Mouse (Mus musculus): ENCODE results near the gene Uba3.

The Uba3 gene

DNA sequence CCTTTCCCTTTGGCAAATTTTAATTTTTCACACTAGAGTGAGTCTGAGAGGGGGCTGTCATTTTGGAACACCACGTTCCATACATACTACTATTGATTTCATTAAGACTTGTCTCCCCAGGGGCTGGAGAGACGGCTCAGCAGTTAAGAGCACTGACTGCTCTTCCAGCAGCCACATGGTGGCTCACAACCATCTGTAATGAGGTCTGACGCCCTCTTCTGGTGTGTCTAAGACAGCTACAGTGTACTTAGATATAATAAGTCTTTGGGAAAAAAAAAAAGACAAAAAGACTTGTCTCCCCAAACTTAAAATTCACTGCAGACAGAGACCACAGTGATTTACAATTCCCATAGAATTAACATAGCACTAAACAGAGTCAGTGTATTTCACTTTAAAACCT, 5.0 kb downstream of the Uba3 start:
- Histone ChIP-seq H3K36me3 (ENCODE audit: control insufficient read depth, insufficient read depth, low read length, poor library complexity, severe bottlenecking) (peaks cover 9% of the 10 kb centered on the region; the same call in 1 of the 2 replicates), H3K27me3 (ENCODE audit: control insufficient read depth, insufficient read depth, low read length, poor library complexity, severe bottlenecking) (no peaks in the 10 kb centered on the region)

DNA sequence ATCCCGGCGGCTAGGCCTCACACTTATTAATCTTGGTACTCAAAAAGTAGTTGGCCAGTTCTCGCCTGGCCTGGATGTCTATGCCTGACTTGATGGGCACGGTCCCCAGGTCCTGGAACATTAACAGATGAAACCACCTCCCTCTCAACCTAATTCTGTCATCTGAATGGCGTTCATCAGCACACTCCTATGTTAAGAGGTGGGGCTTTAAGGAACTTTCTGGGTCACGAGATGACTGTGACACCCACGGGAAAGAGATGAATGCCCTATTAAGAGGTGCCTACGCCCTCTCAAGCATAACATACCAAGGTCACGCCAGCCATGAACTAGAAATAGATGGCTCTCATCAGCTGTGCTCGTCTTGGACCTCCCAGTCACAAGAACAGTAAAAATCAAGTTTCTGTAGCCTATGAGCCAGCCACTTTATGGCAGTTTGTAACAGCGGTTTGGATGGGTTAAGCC, 26.0 kb downstream of the Uba3 start:
- DNase-seq (ENCODE audit: low read depth, low spot score), result peak; percentile 89
- 0 out of 2 replicates have a peak, but pooled peaks cover 2% of the 10 kb centered on the region for H3K36me3 ChIP-seq (ENCODE audit: control insufficient read depth, insufficient read depth, low read length, poor library complexity, severe bottlenecking)
- no peaks in the 10 kb centered on the region for H3K27me3 ChIP-seq (ENCODE audit: control insufficient read depth, insufficient read depth, low read length, poor library complexity, severe bottlenecking)

More for the DNA sequence above, 5.0 kb downstream of the Uba3 start:
- DNase-seq (ENCODE audit: low read depth, low spot score), result no peak

DNA sequence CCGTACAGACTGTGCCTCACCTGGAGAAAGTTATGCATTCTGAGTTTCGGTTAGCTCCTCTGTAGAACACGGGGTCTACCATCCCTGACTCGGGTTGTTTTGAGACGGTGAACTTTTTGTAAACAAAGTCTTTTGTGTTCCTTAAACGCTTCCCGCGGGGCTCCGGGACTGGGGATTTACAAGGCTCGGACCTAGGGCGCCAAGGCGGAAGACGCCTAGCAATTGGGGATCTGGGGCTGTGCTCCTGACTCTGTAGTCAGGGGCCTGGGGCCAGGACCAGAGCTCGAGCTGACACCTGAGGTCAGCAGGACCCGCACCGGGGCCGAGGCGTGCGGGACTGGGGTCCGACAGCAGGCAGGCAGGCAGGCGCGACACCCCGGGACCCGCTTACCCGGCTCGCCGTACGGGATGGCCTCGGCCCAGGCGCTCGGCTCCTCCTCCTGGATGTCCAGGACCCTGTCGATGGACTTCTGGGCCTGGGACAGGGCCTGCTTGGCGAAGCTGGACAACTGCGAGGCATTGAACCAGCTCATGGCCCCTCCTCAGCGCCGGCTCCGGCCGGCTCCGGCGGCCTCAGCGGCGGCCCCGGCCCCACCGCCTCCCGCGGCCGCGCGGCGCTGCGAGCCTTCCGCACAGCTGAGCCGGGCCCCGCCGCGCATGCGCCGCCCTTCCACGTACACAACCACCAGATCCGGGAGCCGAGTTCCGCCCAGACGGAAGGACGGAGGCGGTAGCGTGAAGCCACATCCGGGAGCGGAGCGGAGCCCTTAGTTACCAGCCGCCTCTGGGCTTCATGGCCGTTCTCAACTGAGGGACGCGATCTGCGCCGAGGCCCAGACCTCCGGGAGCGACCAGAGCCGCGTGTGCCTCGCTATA, 26.7 kb downstream of the Uba3 start, which contains the start of gene Tmf1:
Tmf1 (minus strand) TSS at position 632 of the 876 bp plus-strand sequence.
- H3K36me3 ChIP-seq (ENCODE audit: control insufficient read depth, insufficient read depth, low read length, poor library complexity, severe bottlenecking), result 0 out of 2 replicates have a peak, but pooled peaks cover 2% of the 10 kb centered on the region
- H3K27me3 ChIP-seq (ENCODE audit: control insufficient read depth, insufficient read depth, low read length, poor library complexity, severe bottlenecking), result no peaks in the 10 kb centered on the region
- DNase-seq (ENCODE audit: low read depth, low spot score), result peak; percentile 98

DNA sequence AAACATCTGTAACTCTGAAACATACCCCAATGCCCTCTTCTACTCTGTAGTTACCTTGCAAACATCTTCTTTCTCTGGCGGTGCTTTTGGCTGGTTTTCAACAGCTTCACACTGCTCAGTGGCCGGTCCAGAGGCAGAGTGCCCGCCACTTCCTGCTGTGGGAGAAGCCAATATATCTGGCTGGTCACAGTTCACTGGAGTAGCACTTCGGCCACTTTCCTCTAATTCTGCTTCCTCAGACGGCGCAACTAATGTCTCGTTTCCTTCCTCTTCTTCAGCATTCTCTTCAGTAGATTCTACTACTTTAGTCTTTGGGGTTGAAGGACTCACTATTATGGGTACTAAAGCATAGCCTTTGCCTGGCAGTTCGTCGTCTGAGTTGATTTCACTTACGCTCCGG, 29.7 kb downstream of the Uba3 start:
- peak; percentile 62 for DNase-seq (ENCODE audit: low read depth, low spot score)
- Histone ChIP-seq H3K36me3 (ENCODE audit: control insufficient read depth, insufficient read depth, low read length, poor library complexity, severe bottlenecking) (peaks cover 7% of the 10 kb centered on the region; the same call in 1 of the 2 replicates), H3K27me3 (ENCODE audit: control insufficient read depth, insufficient read depth, low read length, poor library complexity, severe bottlenecking) (no peaks in the 10 kb centered on the region)

DNA sequence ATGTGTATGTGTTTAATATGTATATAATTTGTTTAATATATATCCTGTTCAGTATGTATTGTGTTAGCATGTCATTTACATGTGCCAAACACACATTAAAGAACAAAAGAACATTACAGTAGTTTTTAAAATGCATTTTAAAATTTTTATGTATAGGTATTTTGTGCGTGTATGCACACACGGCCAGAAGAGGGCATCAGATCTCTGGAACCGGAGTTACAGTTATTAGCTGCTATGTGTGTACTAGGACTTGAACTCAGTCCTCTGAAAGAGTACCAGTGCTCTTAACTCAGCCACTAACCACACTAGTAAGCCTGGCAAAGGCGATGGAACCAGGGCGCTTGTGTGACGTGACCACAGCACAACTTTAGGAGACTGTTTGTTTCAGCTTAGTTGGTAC, 55.3 kb downstream of the Uba3 start:
- peak; percentile 47 for DNase-seq (ENCODE audit: low read depth, low spot score)
- Histone ChIP-seq H3K36me3 (ENCODE audit: control insufficient read depth, insufficient read depth, low read length, poor library complexity, severe bottlenecking) (no peaks in the 10 kb centered on the region), H3K27me3 (ENCODE audit: control insufficient read depth, insufficient read depth, low read length, poor library complexity, severe bottlenecking) (no peaks in the 10 kb centered on the region)

DNA sequence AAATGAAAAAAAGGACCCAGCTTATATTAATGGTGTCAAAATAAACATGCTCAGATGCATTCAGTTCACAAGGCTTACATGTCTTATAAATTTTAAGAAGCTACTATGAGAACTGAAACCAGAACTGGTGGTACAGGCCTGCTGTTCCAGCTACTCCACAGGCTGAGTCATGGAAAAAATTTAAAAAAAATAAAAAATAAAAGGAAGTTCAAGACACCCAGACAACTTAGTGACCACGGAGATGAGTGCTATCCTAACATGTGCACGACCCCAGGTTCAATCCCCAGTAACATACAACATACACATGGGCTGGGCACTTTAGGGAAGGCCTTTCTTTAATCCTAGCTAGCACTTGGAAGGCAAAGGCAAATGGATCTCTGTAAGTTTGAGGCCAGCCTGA, 55.7 kb downstream of the Uba3 start:
- H3K36me3 ChIP-seq (ENCODE audit: control insufficient read depth, insufficient read depth, low read length, poor library complexity, severe bottlenecking), result no peaks in the 10 kb centered on the region
- H3K27me3 ChIP-seq (ENCODE audit: control insufficient read depth, insufficient read depth, low read length, poor library complexity, severe bottlenecking), result no peaks in the 10 kb centered on the region
- peak; percentile 18 for DNase-seq (ENCODE audit: low read depth, low spot score)

DNA sequence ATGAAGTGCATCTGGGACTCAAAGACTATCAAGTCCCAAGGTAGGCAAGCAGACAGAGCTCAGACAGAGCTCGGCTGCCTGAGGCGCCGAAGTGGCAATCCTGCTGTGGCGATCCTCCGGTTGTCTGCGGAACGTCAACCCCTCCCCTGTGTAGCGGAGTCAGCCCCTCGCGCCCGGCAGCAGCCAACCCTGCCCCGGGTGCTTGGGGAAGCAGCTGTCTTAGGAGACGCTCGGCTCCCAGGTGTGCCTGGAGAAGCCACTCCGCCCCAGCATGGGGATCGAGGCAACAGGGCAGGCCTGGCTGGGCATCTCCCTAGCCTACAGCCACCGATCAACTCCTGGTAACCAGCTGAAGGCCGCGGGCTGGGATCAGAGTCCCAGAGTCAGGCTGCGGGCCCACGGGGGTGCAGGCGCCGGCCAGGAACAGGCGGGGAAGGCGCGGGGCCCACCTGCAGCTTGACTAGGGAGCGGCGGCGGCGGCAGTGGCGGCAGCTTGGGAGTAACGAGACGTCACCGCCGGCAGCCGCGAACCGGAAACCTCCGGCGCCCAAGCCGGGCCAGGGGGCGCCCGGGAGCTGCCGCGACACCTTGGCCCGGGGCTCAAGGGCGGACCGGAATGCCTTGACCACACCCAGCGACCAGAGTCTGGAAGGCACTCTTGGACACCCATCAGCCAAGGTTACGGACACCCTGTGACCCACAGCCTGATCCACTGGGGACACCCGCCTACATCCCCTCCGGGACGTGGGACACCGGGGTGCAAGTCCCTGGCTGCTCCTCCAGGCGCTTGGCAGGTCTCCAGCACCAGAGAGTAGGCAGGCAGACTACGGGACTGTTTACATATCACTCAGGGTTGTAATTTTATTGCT, 56.8 kb downstream of the Uba3 start, which contains the start of gene Eogt:
Eogt (minus strand) TSS at position 800 of the 869 bp plus-strand sequence.
- H3K27me3 ChIP-seq (ENCODE audit: control insufficient read depth, insufficient read depth, low read length, poor library complexity, severe bottlenecking), result no peaks in the 10 kb centered on the region
- peak; percentile 71 for DNase-seq (ENCODE audit: low read depth, low spot score)
- no peaks in the 10 kb centered on the region; the same call in 1 of the 2 replicates for H3K36me3 ChIP-seq (ENCODE audit: control insufficient read depth, insufficient read depth, low read length, poor library complexity, severe bottlenecking)

DNA sequence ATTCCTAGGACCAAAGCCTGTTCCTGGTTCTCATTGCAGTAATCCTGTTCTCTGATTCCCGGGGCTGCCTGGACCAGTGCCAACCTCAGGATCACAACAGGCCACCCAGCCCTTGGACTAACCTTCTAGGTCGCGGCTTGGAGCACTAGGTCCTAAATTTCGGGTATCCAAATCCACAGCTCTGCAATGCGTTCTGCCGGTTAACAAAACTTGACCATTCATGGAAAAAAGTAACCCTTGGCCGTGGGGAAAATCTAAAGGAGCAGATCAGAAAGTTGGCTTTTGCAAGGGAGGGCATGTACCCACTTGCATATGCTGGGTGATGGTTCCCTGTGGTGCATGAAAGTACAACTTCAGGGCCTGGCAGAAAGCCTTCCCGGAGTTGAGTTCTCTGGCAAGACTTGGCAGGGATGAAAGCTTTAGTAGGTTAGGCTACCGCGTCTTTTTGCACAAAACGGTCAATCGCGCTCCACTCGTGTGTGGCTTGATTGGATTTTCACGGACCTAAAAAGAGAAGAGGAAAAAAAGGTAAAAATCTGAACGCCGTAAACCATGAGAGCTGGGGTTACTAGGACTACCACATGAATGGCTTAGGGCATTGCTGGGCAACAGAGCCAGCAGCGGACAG, 57.6 kb downstream of the Uba3 start:
- no peaks in the 10 kb centered on the region for H3K27me3 ChIP-seq (ENCODE audit: control insufficient read depth, insufficient read depth, low read length, poor library complexity, severe bottlenecking)
- peak; percentile 6 for DNase-seq (ENCODE audit: low read depth, low spot score)
- H3K36me3 ChIP-seq (ENCODE audit: control insufficient read depth, insufficient read depth, low read length, poor library complexity, severe bottlenecking), result no peaks in the 10 kb centered on the region; the same call in 1 of the 2 replicates

DNA sequence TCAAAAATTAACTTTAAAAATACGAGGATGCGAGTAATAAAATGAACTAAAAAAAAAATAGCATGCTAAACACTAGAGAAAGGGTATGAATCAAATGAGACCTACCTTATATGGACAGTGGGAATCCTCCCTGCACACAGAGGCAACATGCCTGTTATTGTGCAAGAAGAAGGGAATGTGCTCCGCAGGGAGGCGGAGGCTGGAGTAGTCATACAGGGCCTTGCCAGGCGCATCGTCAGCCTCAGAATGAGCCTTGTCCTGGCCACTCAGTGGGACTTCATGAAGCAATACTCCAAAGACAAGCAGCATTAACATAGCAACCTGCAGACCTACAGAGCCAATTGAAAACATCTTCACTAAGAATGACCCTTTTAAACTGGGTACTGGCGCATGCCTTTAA, 60.3 kb downstream of the Uba3 start:
- H3K36me3 ChIP-seq (ENCODE audit: control insufficient read depth, insufficient read depth, low read length, poor library complexity, severe bottlenecking), result peaks cover 3% of the 10 kb centered on the region; the same call in 1 of the 2 replicates
- no peak for DNase-seq (ENCODE audit: low read depth, low spot score)
- no peaks in the 10 kb centered on the region for H3K27me3 ChIP-seq (ENCODE audit: control insufficient read depth, insufficient read depth, low read length, poor library complexity, severe bottlenecking)

DNA sequence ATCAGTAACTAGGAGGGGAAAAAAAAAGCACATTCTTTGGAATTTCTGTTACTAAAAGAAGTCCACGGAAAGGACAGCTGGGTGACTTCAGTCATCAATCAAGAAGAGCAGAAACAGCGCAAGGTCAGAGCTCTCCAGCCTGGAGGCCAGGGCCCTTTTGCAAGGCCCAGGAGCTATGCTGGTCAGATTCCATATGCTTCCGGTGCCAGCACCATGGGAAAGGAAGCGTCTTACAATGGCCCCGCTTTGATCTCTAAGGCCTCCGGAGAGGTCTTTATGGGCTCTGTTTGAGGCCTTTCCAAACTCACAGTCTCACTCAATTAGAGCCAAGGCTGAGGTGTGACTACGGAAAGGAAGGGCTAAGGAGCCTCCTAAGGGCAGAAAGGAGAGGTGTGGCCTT, 61.1 kb downstream of the Uba3 start:
- Histone ChIP-seq H3K36me3 (ENCODE audit: control insufficient read depth, insufficient read depth, low read length, poor library complexity, severe bottlenecking) (peaks cover 3% of the 10 kb centered on the region; the same call in 1 of the 2 replicates), H3K27me3 (ENCODE audit: control insufficient read depth, insufficient read depth, low read length, poor library complexity, severe bottlenecking) (no peaks in the 10 kb centered on the region)
- DNase-seq (ENCODE audit: low read depth, low spot score), result no peak

DNA sequence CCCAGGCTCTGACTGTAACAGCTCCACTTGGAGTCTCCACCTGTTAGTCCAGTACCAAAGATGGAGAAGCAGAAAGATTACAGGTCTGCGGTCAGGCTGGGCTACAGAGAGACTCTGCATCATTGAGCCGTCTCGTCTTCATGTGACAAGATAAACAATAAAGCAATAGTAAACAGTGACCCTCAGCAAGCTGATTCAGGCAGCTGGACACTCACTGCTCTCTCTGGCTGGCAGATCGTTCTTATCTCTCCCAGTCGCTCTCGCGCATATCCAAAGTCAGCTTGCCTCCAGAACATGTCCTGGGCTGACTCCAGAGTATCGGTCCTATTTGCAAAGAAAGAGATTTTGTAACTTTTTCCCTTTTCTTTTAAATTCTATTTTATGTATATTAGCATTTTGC, 62.8 kb downstream of the Uba3 start:
- DNase-seq (ENCODE audit: low read depth, low spot score), result no peak
- H3K27me3 ChIP-seq (ENCODE audit: control insufficient read depth, insufficient read depth, low read length, poor library complexity, severe bottlenecking), result no peaks in the 10 kb centered on the region
- peaks cover 3% of the 10 kb centered on the region; the same call in 1 of the 2 replicates for H3K36me3 ChIP-seq (ENCODE audit: control insufficient read depth, insufficient read depth, low read length, poor library complexity, severe bottlenecking)

DNA sequence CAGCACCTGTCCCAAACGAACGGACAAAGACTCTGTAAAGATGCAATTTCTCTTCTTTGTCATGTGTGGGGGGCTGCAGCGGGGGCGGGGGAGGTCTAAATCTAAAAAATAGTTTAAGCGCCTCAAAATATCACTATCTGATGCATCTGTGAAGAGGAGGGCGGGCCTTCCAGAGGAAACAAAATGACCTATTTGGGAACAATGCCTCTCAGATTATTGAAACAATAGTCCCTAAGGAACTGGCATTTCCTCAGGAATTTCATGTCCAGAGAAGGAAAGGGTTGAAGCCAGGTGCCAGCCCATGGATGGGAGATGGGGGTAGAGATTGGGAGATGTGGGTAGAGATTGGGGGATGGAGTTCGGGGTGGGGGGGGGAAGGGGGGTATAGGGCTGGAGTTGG, 63.6 kb downstream of the Uba3 start:
- H3K36me3 ChIP-seq (ENCODE audit: control insufficient read depth, insufficient read depth, low read length, poor library complexity, severe bottlenecking), result peaks cover 3% of the 10 kb centered on the region; the same call in 1 of the 2 replicates

More for the DNA sequence above, 63.6 kb downstream of the Uba3 start:
- DNase-seq (ENCODE audit: low read depth, low spot score), result no peak
- H3K27me3 ChIP-seq (ENCODE audit: control insufficient read depth, insufficient read depth, low read length, poor library complexity, severe bottlenecking), result no peaks in the 10 kb centered on the region

Data from splenic B cell, adult 2 months (primary cell).